Mouse (Mus musculus): ENCODE results near the gene Olfr502. TPM values are rescaled to one million over a fixed set of nuclear protein-coding genes. Genes with fewer than 3 reads are reported as not detected.

Gene Olfr502
- not detected for polyA plus RNA-seq (2012; fragmentation: generic; extraction: Trizol)

GRCm38 (mm10) chr7:108524965-108525364 lies at the start of gene Olfr502:
Olfr502 (minus strand) TSS chr7:108525065.

DNA sequence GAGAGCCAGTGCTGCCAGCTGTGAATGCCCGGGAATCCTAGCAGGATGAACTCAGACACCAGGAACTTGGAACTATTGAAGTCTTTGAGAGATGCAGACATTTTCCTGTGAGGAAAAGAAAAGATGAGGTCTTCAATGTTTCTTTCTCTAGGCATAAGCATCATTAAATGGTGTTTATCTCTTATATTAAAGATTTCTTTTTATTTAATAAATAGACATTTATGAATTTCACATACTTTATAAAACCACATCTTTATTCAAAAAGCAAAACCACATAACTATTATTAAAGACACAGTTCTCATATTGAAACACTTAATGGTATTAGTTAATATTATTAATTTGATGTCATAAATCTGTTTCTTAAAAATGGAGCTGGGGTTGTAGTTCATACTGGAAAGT lies 40.8 kb upstream of the Olfr502 start, which contains the start of gene Olfr504:
Gene Olfr504 (minus strand): TSS at position 101 of the 400 bp plus-strand sequence.

GRCm38 (mm10) chr7:108544227-108544626 lies 19.4 kb upstream of the Olfr502 start, which contains the start of gene Olfr503:
Olfr503 (plus strand) TSS chr7:108544527.

Other genes with a start within 250 kb of the Olfr502 start
- gene Olfr490, start 236.1 kb downstream of the Olfr502 start, polyA plus RNA-seq (2012; fragmentation: generic; extraction: Trizol), result not detected
- not detected for gene Olfr491, start 211.6 kb downstream of the Olfr502 start, polyA plus RNA-seq (2012; fragmentation: generic; extraction: Trizol)
- gene Olfr492, start 201.4 kb downstream of the Olfr502 start, polyA plus RNA-seq (2012; fragmentation: generic; extraction: Trizol), result not detected
- gene Olfr493, start 178.1 kb downstream of the Olfr502 start, polyA plus RNA-seq (2012; fragmentation: generic; extraction: Trizol), result not detected
- not detected for gene Olfr494, start 159.7 kb downstream of the Olfr502 start, polyA plus RNA-seq (2012; fragmentation: generic; extraction: Trizol)
- not detected for gene Olfr495, start 131.9 kb downstream of the Olfr502 start, polyA plus RNA-seq (2012; fragmentation: generic; extraction: Trizol)
- gene Olfr497, start 104.6 kb downstream of the Olfr502 start, polyA plus RNA-seq (2012; fragmentation: generic; extraction: Trizol), result not detected
- not detected for gene Olfr498, start 59.7 kb downstream of the Olfr502 start, polyA plus RNA-seq (2012; fragmentation: generic; extraction: Trizol)
- gene Olfr503, start 19.5 kb upstream of the Olfr502 start, polyA plus RNA-seq (2012; fragmentation: generic; extraction: Trizol), result not detected
- not detected for gene Olfr504, start 40.7 kb upstream of the Olfr502 start, polyA plus RNA-seq (2012; fragmentation: generic; extraction: Trizol)
- not detected for gene Olfr506, start 85.7 kb upstream of the Olfr502 start, polyA plus RNA-seq (2012; fragmentation: generic; extraction: Trizol)
- not detected for gene Olfr507, start 96.7 kb upstream of the Olfr502 start, polyA plus RNA-seq (2012; fragmentation: generic; extraction: Trizol)
- gene Olfr508, start 104.9 kb upstream of the Olfr502 start, polyA plus RNA-seq (2012; fragmentation: generic; extraction: Trizol), result not detected
- gene Olfr509, start 126.8 kb upstream of the Olfr502 start, polyA plus RNA-seq (2012; fragmentation: generic; extraction: Trizol), result not detected
- gene Olfr510, start 141.4 kb upstream of the Olfr502 start, polyA plus RNA-seq (2012; fragmentation: generic; extraction: Trizol), result not detected
- gene Olfr512, start 188.3 kb upstream of the Olfr502 start, polyA plus RNA-seq (2012; fragmentation: generic; extraction: Trizol), result not detected
- not detected for gene Olfr513, start 225.9 kb upstream of the Olfr502 start, polyA plus RNA-seq (2012; fragmentation: generic; extraction: Trizol)